15 mouse cellular contexts compared by ENCODE assay signal in the genomic region with DNA sequence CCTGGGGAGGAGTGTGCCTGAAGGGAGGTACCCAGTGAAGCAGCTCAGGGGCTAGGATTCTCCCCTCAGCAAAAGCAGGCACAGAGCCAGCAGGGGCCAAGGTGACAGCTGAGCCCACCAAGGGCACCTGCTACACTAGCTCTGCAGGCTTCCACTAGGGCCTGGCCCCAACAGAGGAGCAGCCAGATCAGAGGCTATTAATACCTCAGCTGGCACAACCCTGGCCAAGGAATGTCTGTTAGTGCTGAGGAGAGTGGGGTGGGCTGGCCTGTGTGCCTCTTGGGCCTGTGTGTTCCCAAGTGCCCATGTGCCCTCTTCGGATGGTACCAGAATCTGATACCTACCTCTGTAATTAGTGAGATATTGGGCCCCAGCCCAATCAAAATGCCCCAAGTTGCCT. TPM values are rescaled to one million over a fixed set of nuclear protein-coding genes. Genes with fewer than 3 reads are reported as not detected.
DNase-seq lines count a peak whose midpoint lies in the region; ATAC-seq and TF ChIP-seq lines count a peak whose summit lies in the region.
"Had no signal": no experiment of that assay in that cellular context is flagged by ENCODE, and none has a peak within 500 bp of the region (broad histone marks: within the 10 kb centered on the region; RNA-seq: fewer than 3 reads in every experiment).

No protein-coding gene starts in this region.

- peak; percentile 97 for ATAC-seq in heart, embryonic 15.5 days (replicated peaks; ENCODE audit: insufficient number of reproducible peaks, insufficient read depth, low FRiP score, low read depth)
- ATAC-seq in intestine, postnatal 0 days = no peak
- ATAC-seq: forebrain, embryonic 15.5 days had no signal

- DNase-seq in cerebellum, postnatal 25 days = peak; percentile 46 to 47
- DNase-seq in cerebellum, adult 11 months = no peak
- DNase-seq in testis, postnatal 10 days (ENCODE audit: low spot score) = peak; percentile 50
- no peak for DNase-seq in testis, postnatal 14 days (ENCODE audit: low spot score)
- DNase-seq in skeletal muscle tissue, adult 2 months (ENCODE audit: low read depth, low spot score) = peak; percentile 79
- DNase-seq in left cerebral cortex, adult 2 months (ENCODE audit: extremely low spot score in 1 of 2, low spot score in 2 of 2) = no peak
- DNase-seq: kidney, adult 2 months; left cerebral cortex, postnatal 4 days; lung, postnatal 10 days; midbrain, embryonic 14.5 days; spleen, adult 18-20 months had no signal

- H3K27ac ChIP-seq in heart, embryonic 15.5 days = peak overlapping the region; percentile 97
- H3K27ac ChIP-seq in left cerebral cortex, adult 2 months = no peak overlapping the region
- no peak overlapping the region for H3K27ac ChIP-seq in intestine, postnatal 0 days (ENCODE audit: low read depth, low read length)
- H3K27ac ChIP-seq: embryonic facial prominence, embryonic 13.5 days; forebrain, embryonic 15.5 days had no signal

- peaks cover 52% of the 10 kb centered on the region for H3K4me1 ChIP-seq in heart, embryonic 15.5 days (replicated peaks)
- H3K4me1 ChIP-seq in intestine, postnatal 0 days (replicated peaks; ENCODE audit: control insufficient read depth, insufficient read depth, low read length) = no peaks in the 10 kb centered on the region

- H3K4me3 ChIP-seq in heart, embryonic 15.5 days = no peak overlapping the region
- no peak overlapping the region for H3K4me3 ChIP-seq in left cerebral cortex, adult 2 months
- H3K4me3 ChIP-seq in intestine, postnatal 0 days (ENCODE audit: low read depth, low read length) = no peak overlapping the region
- H3K4me3 ChIP-seq: embryonic facial prominence, embryonic 13.5 days; forebrain, embryonic 15.5 days had no signal

- TF ChIP-seq CTCF in left cerebral cortex, adult 2 months (IDR thresholded peaks at IDR 0.05) = no peak
- no peak for TF ChIP-seq CTCF in intestine, postnatal 0 days (IDR thresholded peaks at IDR 0.05; ENCODE audit: low read depth)

- no peaks in the 10 kb centered on the region for H3K27me3 ChIP-seq in heart, embryonic 15.5 days
- H3K27me3 ChIP-seq in intestine, postnatal 0 days (replicated peaks; ENCODE audit: control insufficient read depth, insufficient read depth, low read length) = no peaks in the 10 kb centered on the region
- H3K27me3 ChIP-seq: embryonic facial prominence, embryonic 13.5 days; forebrain, embryonic 15.5 days had no signal

- peaks cover 40% of the 10 kb centered on the region for H3K36me3 ChIP-seq in heart, embryonic 15.5 days
- peaks cover 28% of the 10 kb centered on the region for H3K36me3 ChIP-seq in intestine, postnatal 0 days (ENCODE audit: control insufficient read depth, insufficient read depth)

- intact Hi-C loops in left cerebral cortex, adult 2 months (cut with DNase I) = no loop called here

- peak overlapping the region; percentile 26 for H3K4me2 ChIP-seq in heart, embryonic 15.5 days
- no peak overlapping the region for H3K4me2 ChIP-seq in intestine, postnatal 0 days (replicated peaks; ENCODE audit: low read depth)
- H3K4me2 ChIP-seq: embryonic facial prominence, embryonic 13.5 days; forebrain, embryonic 15.5 days had no signal

- H3K9me3 ChIP-seq in heart, embryonic 15.5 days (replicated peaks) = no peaks in the 10 kb centered on the region
- H3K9me3 ChIP-seq in intestine, postnatal 0 days (ENCODE audit: control insufficient read depth) = no peaks in the 10 kb centered on the region
- H3K9me3 ChIP-seq: embryonic facial prominence, embryonic 13.5 days; forebrain, embryonic 15.5 days had no signal

- H3K9ac ChIP-seq in heart, embryonic 15.5 days = peak overlapping the region; percentile 26
- no peak overlapping the region for H3K9ac ChIP-seq in intestine, postnatal 0 days (ENCODE audit: low read depth, low read length)
- H3K9ac ChIP-seq: embryonic facial prominence, embryonic 13.5 days; forebrain, embryonic 15.5 days had no signal

- WGBS in heart, embryonic 15.5 days = 38% methylated on average over 1 of the region's 1 CpGs
- 96% methylated on average over 1 of the region's 1 CpGs for WGBS in intestine, postnatal 0 days

RNA-seq across cellular contexts. Expression of a gene that starts 7.5 kb away (rescaled TPM):
- 246 and 260 TPM in 2 replicates for polyA plus RNA-seq in heart, embryonic 15.5 days (2015; fragmentation: Nextera tagmentation; extraction: Ambion mirVana)
- 100 to 1,000 TPM; 236 to 250 TPM for total RNA-seq in left cerebral cortex, adult 2 months (2021)
- 70.7 and 72.5 TPM in 2 replicates for polyA plus RNA-seq in intestine, postnatal 0 days (2015; fragmentation: Nextera tagmentation; extraction: Ambion mirVana)

RNA-seq across cellular contexts. Expression of a gene that starts 17.2 kb away (rescaled TPM):
- polyA plus RNA-seq in heart, embryonic 15.5 days (2015; fragmentation: Nextera tagmentation; extraction: Ambion mirVana) = 5.6 and 5.9 TPM in 2 replicates
- 10 to 100 TPM; 39.3 to 43.7 TPM for total RNA-seq in left cerebral cortex, adult 2 months (2021)
- polyA plus RNA-seq in intestine, postnatal 0 days (2015; fragmentation: Nextera tagmentation; extraction: Ambion mirVana) = 3.5 and 4.5 TPM in 2 replicates

RNA-seq across cellular contexts. Expression of a gene that starts 21.1 kb away (rescaled TPM):
- 0.74 and 0.90 TPM in 2 replicates for polyA plus RNA-seq in heart, embryonic 15.5 days (2015; fragmentation: Nextera tagmentation; extraction: Ambion mirVana)
- under 1 TPM in 1 of 2 experiments, not detected in 1; 0.41 TPM for total RNA-seq in left cerebral cortex, adult 2 months (2021)
- polyA plus RNA-seq in intestine, postnatal 0 days (2015; fragmentation: Nextera tagmentation; extraction: Ambion mirVana) = 0.68 and 0.86 TPM in 2 replicates

RNA-seq across cellular contexts. Expression of a gene that starts 24.9 kb away (rescaled TPM):
- 55.8 and 63.3 TPM in 2 replicates for polyA plus RNA-seq in heart, embryonic 15.5 days (2015; fragmentation: Nextera tagmentation; extraction: Ambion mirVana)
- under 1 TPM; 0.35 to 0.66 TPM for total RNA-seq in left cerebral cortex, adult 2 months (2021)
- polyA plus RNA-seq in intestine, postnatal 0 days (2015; fragmentation: Nextera tagmentation; extraction: Ambion mirVana) = 13.8 and 16.0 TPM in 2 replicates

RNA-seq across cellular contexts. Expression of a gene that starts 25.2 kb away (rescaled TPM):
- 0.76 and 0.93 TPM in 2 replicates for polyA plus RNA-seq in heart, embryonic 15.5 days (2015; fragmentation: Nextera tagmentation; extraction: Ambion mirVana)
- under 1 TPM; 0.44 to 0.63 TPM for total RNA-seq in left cerebral cortex, adult 2 months (2021)
- polyA plus RNA-seq in intestine, postnatal 0 days (2015; fragmentation: Nextera tagmentation; extraction: Ambion mirVana) = 0.09 and 0.12 TPM in 2 replicates

Comparison
In these comparisons a context has a peak if more than half of its experiments do, and no peak if none do; other contexts are left out.
1. DNase-seq: peak in cerebellum, postnatal 25 days (2 of 2), testis, postnatal 10 days (single experiment) and skeletal muscle tissue, adult 2 months (single experiment); none in cerebellum, adult 11 months (single experiment), testis, postnatal 14 days (single experiment) and left cerebral cortex, adult 2 months (0 of 2).